Mouse (Mus musculus): ENCODE data around the gene Grip1.

Grip1 gene

GRCm38 (mm10) chr10:119573134-119573533, 119.5 kb downstream of the Grip1 start:
- no peak for DNase-seq (ENCODE audit: low read depth)

GRCm38 (mm10) chr10:119575780-119576179, 122.2 kb downstream of the Grip1 start:
- no peak for DNase-seq (ENCODE audit: low read depth)

GRCm38 (mm10) chr10:119580024-119580423, 126.4 kb downstream of the Grip1 start:
- no peak for DNase-seq (ENCODE audit: low read depth)

GRCm38 (mm10) chr10:119584666-119585065, 131.0 kb downstream of the Grip1 start:
- no peak for DNase-seq (ENCODE audit: low read depth)

- no peak for DNase-seq (ENCODE audit: low read depth)
Measured at GRCm38 (mm10) chr10:119586976-119587375, 133.3 kb downstream of the Grip1 start.

- DNase-seq (ENCODE audit: low read depth), result no peak
Measured at GRCm38 (mm10) chr10:119596822-119597221, 143.2 kb downstream of the Grip1 start.

GRCm38 (mm10) chr10:119607501-119607900, 153.9 kb downstream of the Grip1 start:
- DNase-seq (ENCODE audit: low read depth), result no peak

- no peak for DNase-seq (ENCODE audit: low read depth)
Measured at GRCm38 (mm10) chr10:119608998-119609397, 155.4 kb downstream of the Grip1 start.

GRCm38 (mm10) chr10:119610279-119610895, 156.8 kb downstream of the Grip1 start:
- DNase-seq (ENCODE audit: low read depth), result peak; percentile 17

- DNase-seq (ENCODE audit: low read depth), result no peak
Measured at GRCm38 (mm10) chr10:119612034-119612433, 158.4 kb downstream of the Grip1 start.

GRCm38 (mm10) chr10:119614726-119615125, 161.1 kb downstream of the Grip1 start:
- DNase-seq (ENCODE audit: low read depth), result no peak

- DNase-seq (ENCODE audit: low read depth), result no peak
Measured at GRCm38 (mm10) chr10:119615240-119615885, 161.7 kb downstream of the Grip1 start.

- no peak for DNase-seq (ENCODE audit: low read depth)
Measured at GRCm38 (mm10) chr10:119616078-119616477, 162.4 kb downstream of the Grip1 start.

GRCm38 (mm10) chr10:119628656-119629055, 175.0 kb downstream of the Grip1 start:
- no peak for DNase-seq (ENCODE audit: low read depth)

GRCm38 (mm10) chr10:119630401-119630800, 176.8 kb downstream of the Grip1 start:
- DNase-seq (ENCODE audit: low read depth), result no peak

- DNase-seq (ENCODE audit: low read depth), result no peak
Measured at GRCm38 (mm10) chr10:119631966-119632365, 178.3 kb downstream of the Grip1 start.

GRCm38 (mm10) chr10:119634544-119634943, 180.9 kb downstream of the Grip1 start:
- no peak for DNase-seq (ENCODE audit: low read depth)

GRCm38 (mm10) chr10:119640534-119640933, 186.9 kb downstream of the Grip1 start:
- no peak for DNase-seq (ENCODE audit: low read depth)

GRCm38 (mm10) chr10:119641011-119641410, 187.4 kb downstream of the Grip1 start:
- no peak for DNase-seq (ENCODE audit: low read depth)

GRCm38 (mm10) chr10:119644289-119644688, 190.7 kb downstream of the Grip1 start:
- DNase-seq (ENCODE audit: low read depth), result no peak

GRCm38 (mm10) chr10:119646500-119647439, 193.1 kb downstream of the Grip1 start:
- DNase-seq (ENCODE audit: low read depth), result peak; percentile 14

GRCm38 (mm10) chr10:119660677-119661353, 207.2 kb downstream of the Grip1 start:
- DNase-seq (ENCODE audit: low read depth), result no peak

Data from induced T-regulatory cell, adult 2 months (primary cell).